Mouse (Mus musculus) forebrain, postnatal 0 days (tissue): Measurements from ENCODE around the gene Mylpf. TPM values are rescaled to one million over a fixed set of nuclear protein-coding genes. Genes with fewer than 3 reads are reported as not detected.

Source experiments
- ATAC-seq: fragments of 200-750 bp; cut with Nextera tagmentation; 2 replicates; pipeline ENCODE4 v1.8.0; 2017; ENCODE audit warnings: mild to moderate bottlenecking, moderate library complexity
- DNase-seq: peaks from one replicate; pipeline ENCODE4 v3.0.0-alpha.2; 2015
- H3K27ac ChIP-seq: fragments of 300-500 bp; sonication (generic); 2 replicates; pipeline ENCODE4 v1.5.1; 2014; ENCODE audit warnings: low read depth, mild to moderate bottlenecking, antibody characterized with exemption, low read length, moderate library complexity, mixed read lengths
- H3K27me3 ChIP-seq: fragments of 300-500 bp; sonication (generic); 2 replicates; pipeline ENCODE4 v1.6.1; 2014; ENCODE audit warnings: mild to moderate bottlenecking, low read length, mixed read lengths; ENCODE audit not compliant: insufficient read depth
- H3K36me3 ChIP-seq: fragments of 300-500 bp; sonication (generic); 2 replicates; pipeline ENCODE4 v1.6.1; 2014; ENCODE audit warnings: mild to moderate bottlenecking, moderate library complexity; ENCODE audit not compliant: insufficient read depth
- H3K4me1 ChIP-seq: fragments of 300-500 bp; sonication (generic); 2 replicates; pipeline ENCODE4 v1.6.1; 2014; ENCODE audit warnings: antibody characterized with exemption; ENCODE audit not compliant: insufficient read depth
- H3K4me2 ChIP-seq: fragments of 300-500 bp; sonication (generic); 2 replicates; pipeline ENCODE4 v1.6.1; 2014; ENCODE audit warnings: low read depth, mild to moderate bottlenecking, moderate library complexity
- H3K4me3 ChIP-seq: fragments of 300-500 bp; sonication (generic); 2 replicates; pipeline ENCODE4 v1.5.1; 2014; ENCODE audit warnings: low read depth, low read length, mixed read lengths
- H3K9ac ChIP-seq: fragments of 300-500 bp; sonication (generic); 2 replicates; pipeline ENCODE4 v1.6.1; 2014; ENCODE audit warnings: mild to moderate bottlenecking
- H3K9me3 ChIP-seq: fragments of 300-500 bp; sonication (generic); 2 replicates; pipeline ENCODE4 v1.6.1; 2016; ENCODE audit warnings: low read length
- CTCF ChIP-seq: sonication (generic); IDR thresholded peaks from 2 replicates; pipeline ENCODE4 v1.5.1; 2016; ENCODE audit warnings: antibody characterized with exemption, control low read depth, low read depth
- WGBS: fragments of 180-500 bp; shearing (Covaris S2); extraction: QIAGEN DNeasy Blood & Tissue Kit; methylation state at CpG from one replicate; pipeline ENCODE4 v1.1.7; 2014; 5-methylcytosine and 5-hydroxymethylcytosine counted together
- polyA plus RNA-seq: library from polyadenylated mRNA; unstranded; fragments of >200 nt; fragmentation: Nextera tagmentation; extraction: Ambion mirVana; gene quantifications from 2 replicates; pipeline ENCODE4 v1.2.1, GENCODE M21; 2015
- total RNA-seq: library from RNA; depleted of rRNA; stranded (reverse); fragments of >200 nt; gene quantifications from 2 replicates; pipeline ENCODE4 v1.2.3, GENCODE M21; 2014

Mylpf gene
- total and polyA plus RNA-seq, 2 experiments from 2014 or later, result 0.52 to 3.2 TPM

- Histone ChIP-seq H3K9ac (no peak overlapping the region), H3K27me3 (no peaks in the 10 kb centered on the region), H3K36me3 (no peaks in the 10 kb centered on the region; the same call in 1 of the 2 replicates), H3K4me2 (no peak overlapping the region), H3K27ac (no peak overlapping the region), H3K4me3 (no peak overlapping the region), H3K9me3 (no peaks in the 10 kb centered on the region), H3K4me1 (peaks cover 4% of the 10 kb centered on the region)
- no peak for ATAC-seq
- DNase-seq, result no peak
- no peak for TF ChIP-seq CTCF
- WGBS, result 89% methylated on average over 11 of the region's 11 CpGs
Measured at GRCm38 (mm10) chr7:127225147-127225995, 16.7 kb downstream of the Mylpf start.

GRCm38 (mm10) chr7:127228615-127229303 lies 20.1 kb downstream of the Mylpf start:
- Histone ChIP-seq H3K4me1 (peaks cover 15% of the 10 kb centered on the region), H3K27ac (peak overlapping the region; percentile 1; the same call in 1 of the 2 replicates), H3K9ac (no peak overlapping the region), H3K36me3 (no peaks in the 10 kb centered on the region; the same call in 1 of the 2 replicates), H3K4me2 (no peak overlapping the region), H3K27me3 (no peaks in the 10 kb centered on the region), H3K9me3 (no peaks in the 10 kb centered on the region), H3K4me3 (no peak overlapping the region)
- DNase-seq, result peak; percentile 84
- ATAC-seq, result peak; percentile 27; the same call in 1 of the 2 replicates
- peak; percentile 84 for TF ChIP-seq CTCF
- 59% methylated on average over 4 of the region's 4 CpGs for whole genome bisulfite sequencing

- H3K27me3 ChIP-seq, result no peaks in the 10 kb centered on the region
- peak overlapping the region; percentile 88 for H3K4me3 ChIP-seq
- no peak overlapping the region for H3K27ac ChIP-seq
- DNase-seq (no peak), ATAC-seq (no peak)
- peaks cover 15% of the 10 kb centered on the region for H3K36me3 ChIP-seq
- H3K9ac ChIP-seq, result 0 out of 2 replicates have a peak overlapping the region, but pooled peaks have one; percentile 100
- 33% methylated on average over 3 of the region's 3 CpGs for WGBS
- no peak for TF ChIP-seq CTCF
- peak overlapping the region; percentile 74 for H3K4me2 ChIP-seq
- peaks cover 15% of the 10 kb centered on the region for H3K4me1 ChIP-seq
- no peaks in the 10 kb centered on the region for H3K9me3 ChIP-seq
Measured at GRCm38 (mm10) chr7:127231376-127231775, 22.7 kb downstream of the Mylpf start.

- ATAC-seq (no peak), DNase-seq (no peak)
- peaks cover 21% of the 10 kb centered on the region for H3K36me3 ChIP-seq
- TF ChIP-seq CTCF, result no peak
- H3K9me3 ChIP-seq, result no peaks in the 10 kb centered on the region
- peaks cover 15% of the 10 kb centered on the region for H3K4me1 ChIP-seq
- H3K27me3 ChIP-seq, result no peaks in the 10 kb centered on the region
- peak overlapping the region; percentile 74 for H3K4me2 ChIP-seq
- H3K4me3 ChIP-seq, result peak overlapping the region; percentile 88
- peak overlapping the region; percentile 100 for H3K9ac ChIP-seq
- WGBS, result 2% methylated on average over 20 of the region's 20 CpGs
- peak overlapping the region; percentile 99 for H3K27ac ChIP-seq
Measured at GRCm38 (mm10) chr7:127231826-127232621, 23.3 kb downstream of the Mylpf start.

GRCm38 (mm10) chr7:127232622-127233367 lies 24.1 kb downstream of the Mylpf start, which contains the start of the genes Zfp553 and Sept1:
TSS of gene Zfp553 (plus strand) at chr7:127233061.
TSS of gene Sept1 (minus strand) at chr7:127233130.
- Histone ChIP-seq H3K27ac (peak within 1 kb of the TSS; percentile 99), H3K9me3 (no peaks in the 10 kb centered on the region), H3K27me3 (no peaks in the 10 kb centered on the region), H3K4me2 (peak within 1 kb of the TSS; percentile 74), H3K9ac (peak within 1 kb of the TSS; percentile 100), H3K4me3 (peak within 1 kb of the TSS; percentile 88), H3K4me1 (peaks cover 15% of the 10 kb centered on the region), H3K36me3 (peaks cover 28% of the 10 kb centered on the region)
- peak; percentile 96 for ATAC-seq
- peak; percentile 92 for DNase-seq
- peak; percentile 35 for TF ChIP-seq CTCF
- WGBS, result 2% methylated on average over 63 of the region's 64 CpGs

GRCm38 (mm10) chr7:127233368-127233749 lies 24.7 kb downstream of the Mylpf start:
- H3K36me3 ChIP-seq, result peaks cover 33% of the 10 kb centered on the region
- peaks cover 15% of the 10 kb centered on the region for H3K4me1 ChIP-seq
- ATAC-seq, result peak; percentile 27
- H3K4me2 ChIP-seq, result peak overlapping the region; percentile 74
- TF ChIP-seq CTCF, result no peak
- no peaks in the 10 kb centered on the region for H3K9me3 ChIP-seq
- peak overlapping the region; percentile 88 for H3K4me3 ChIP-seq
- H3K27ac ChIP-seq, result peak overlapping the region; percentile 99
- no peak for DNase-seq
- no peaks in the 10 kb centered on the region for H3K27me3 ChIP-seq
- WGBS, result 4% methylated on average over 27 of the region's 27 CpGs
- H3K9ac ChIP-seq, result peak overlapping the region; percentile 100
